Mouse (Mus musculus) erythroblast, embryonic 14.5 days (primary cell): ENCODE data around the gene Adamtsl2.

Experiments
- GATA1 ChIP-seq: IDR thresholded peaks from 2 replicates; pipeline ENCODE4 v1.6.1; 2012; ENCODE audit warnings: low read length, inconsistent platforms, mixed read lengths
- TAL1 ChIP-seq: IDR thresholded peaks from 3 replicates; pipeline ENCODE4 v1.6.1; 2012; ENCODE audit warnings: low read length, inconsistent platforms, mixed read lengths

DNA sequence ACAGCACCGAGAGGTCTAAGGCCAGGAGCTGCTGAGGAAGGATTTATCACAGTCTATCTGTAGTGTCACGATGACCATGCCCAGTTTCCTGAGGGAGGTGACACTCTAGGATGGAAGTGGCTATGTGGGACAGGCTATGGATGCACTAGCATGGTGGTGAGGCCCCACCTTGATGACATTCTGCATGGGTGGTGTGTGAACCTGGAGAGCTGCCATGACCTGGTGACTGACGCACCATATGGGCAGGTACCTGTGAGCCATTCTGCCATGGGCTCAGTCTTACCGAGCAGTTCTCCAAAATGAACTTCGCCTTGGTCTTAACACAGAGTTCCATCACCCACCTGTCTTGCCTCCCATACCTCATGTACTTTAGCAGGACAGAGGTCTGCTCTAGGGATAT is 8.4 kb downstream of the Adamtsl2 start:
- TF ChIP-seq TAL1 (no peak), GATA1 (no peak)
